Mouse (Mus musculus) forebrain, embryonic 15.5 days (tissue): ENCODE measurements around the gene Cnnm4. TPM values are rescaled to one million over a fixed set of nuclear protein-coding genes. Genes with fewer than 3 reads are reported as not detected.

Experiments used
- ATAC-seq: fragments of 200-750 bp; cut with Nextera tagmentation; replicated peaks from 2 replicates; pipeline ENCODE4 v1.8.0; 2017; ENCODE audit warnings: mild to moderate bottlenecking, moderate TSS enrichment, moderate library complexity
- H3K27ac ChIP-seq: fragments of 300-500 bp; sonication (generic); replicated peaks from 2 replicates; pipeline ENCODE4 v1.5.1; 2015; ENCODE audit warnings: mild to moderate bottlenecking, inconsistent platforms
- H3K27me3 ChIP-seq: fragments of 300-500 bp; sonication (generic); 2 replicates; pipeline ENCODE4 v1.6.1; 2015; ENCODE audit warnings: inconsistent platforms
- H3K36me3 ChIP-seq: fragments of 300-500 bp; sonication (generic); 2 replicates; pipeline ENCODE4 v1.6.1; 2015; ENCODE audit warnings: mild to moderate bottlenecking, inconsistent platforms
- H3K4me1 ChIP-seq: fragments of 300-500 bp; sonication (generic); 2 replicates; pipeline ENCODE4 v1.6.1; 2015; ENCODE audit warnings: inconsistent platforms
- H3K4me2 ChIP-seq: fragments of 300-500 bp; sonication (generic); replicated peaks from 2 replicates; pipeline ENCODE4 v1.6.1; 2015; ENCODE audit warnings: mild to moderate bottlenecking, inconsistent platforms
- H3K4me3 ChIP-seq: fragments of 300-500 bp; sonication (generic); 2 replicates; pipeline ENCODE4 v1.5.1; 2015; ENCODE audit warnings: mild to moderate bottlenecking, inconsistent platforms
- H3K9ac ChIP-seq: fragments of 300-500 bp; sonication (generic); replicated peaks from 2 replicates; pipeline ENCODE4 v1.6.1; 2015; ENCODE audit warnings: mild to moderate bottlenecking, inconsistent platforms
- H3K9me3 ChIP-seq: fragments of 300-500 bp; sonication (generic); 2 replicates; pipeline ENCODE4 v1.6.1; 2016; ENCODE audit warnings: inconsistent platforms
- WGBS: fragments of 180-500 bp; shearing (Covaris S2); methylation state at CpG from one replicate; pipeline ENCODE4 v1.1.7; 2015; ENCODE audit warnings: mixed read lengths; 5-methylcytosine and 5-hydroxymethylcytosine counted together
- polyA plus RNA-seq: library from polyadenylated mRNA; unstranded; fragments of >200 nt; fragmentation: Nextera tagmentation; extraction: Ambion mirVana; gene quantifications from 2 replicates; pipeline ENCODE4 v1.2.1, GENCODE M21; 2015

Cnnm4 gene
- 9.8 and 9.9 TPM in 2 replicates for polyA plus RNA-seq

DNA sequence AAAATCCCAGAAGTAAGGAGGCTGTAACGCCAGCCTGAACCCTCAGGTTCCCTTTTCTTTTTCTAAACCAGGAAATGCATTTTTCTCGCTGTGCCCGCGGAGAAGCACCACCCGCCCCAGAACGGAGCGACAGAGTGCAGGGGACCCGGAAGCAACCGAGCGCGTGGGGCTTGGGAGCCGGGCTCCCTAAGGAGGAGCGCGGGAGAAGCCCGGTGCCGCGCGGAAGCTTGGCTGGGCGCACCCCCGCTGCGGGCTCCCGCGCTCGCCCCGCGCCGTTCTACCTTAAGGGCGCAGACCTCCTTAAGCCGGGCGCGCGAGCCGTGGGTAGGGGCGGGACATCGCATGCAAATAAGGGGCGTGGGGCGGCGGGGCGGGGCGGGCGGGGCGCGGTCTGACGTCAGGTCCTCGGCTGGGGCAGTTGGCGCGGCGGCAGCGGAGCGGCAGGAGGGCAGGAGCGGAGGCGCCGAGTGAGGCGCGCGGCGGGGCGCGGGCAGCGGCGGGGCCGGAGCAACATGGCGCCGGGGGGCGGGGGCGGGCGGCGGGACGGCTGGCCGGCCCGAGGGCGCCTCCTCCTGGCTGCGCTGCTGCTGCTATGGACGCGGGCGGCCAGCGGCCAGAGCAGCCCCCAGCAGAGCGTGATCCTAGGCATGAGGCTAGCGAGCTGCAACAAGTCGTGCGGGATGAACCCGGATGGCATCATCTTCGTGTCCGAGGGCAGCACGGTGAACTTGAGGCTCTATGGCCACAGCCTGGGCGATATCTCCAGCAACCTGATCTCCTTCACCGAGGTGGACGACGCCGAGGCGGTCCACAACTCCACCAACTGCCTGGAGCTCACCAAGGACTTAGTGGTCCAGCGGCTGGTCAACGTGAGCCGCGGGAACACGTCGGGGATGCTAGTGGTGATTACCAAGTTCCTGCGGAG, at the start of gene Cnnm4:
Gene Cnnm4 (plus strand): TSS at position 440 of the 925 bp plus-strand sequence.
- Histone ChIP-seq H3K4me2 (peak within 1 kb of the TSS; percentile 58), H3K27me3 (no peaks in the 10 kb centered on the region; the same call in 1 of the 2 replicates), H3K4me1 (peaks cover 55% of the 10 kb centered on the region), H3K4me3 (peak within 1 kb of the TSS; percentile 79), H3K36me3 (no peaks in the 10 kb centered on the region), H3K27ac (peak within 1 kb of the TSS; percentile 58), H3K9me3 (no peaks in the 10 kb centered on the region), H3K9ac (peak within 1 kb of the TSS; percentile 80)
- WGBS, result under 1% methylated on average over 89 of the region's 98 CpGs
- peak; percentile 89 for ATAC-seq

DNA sequence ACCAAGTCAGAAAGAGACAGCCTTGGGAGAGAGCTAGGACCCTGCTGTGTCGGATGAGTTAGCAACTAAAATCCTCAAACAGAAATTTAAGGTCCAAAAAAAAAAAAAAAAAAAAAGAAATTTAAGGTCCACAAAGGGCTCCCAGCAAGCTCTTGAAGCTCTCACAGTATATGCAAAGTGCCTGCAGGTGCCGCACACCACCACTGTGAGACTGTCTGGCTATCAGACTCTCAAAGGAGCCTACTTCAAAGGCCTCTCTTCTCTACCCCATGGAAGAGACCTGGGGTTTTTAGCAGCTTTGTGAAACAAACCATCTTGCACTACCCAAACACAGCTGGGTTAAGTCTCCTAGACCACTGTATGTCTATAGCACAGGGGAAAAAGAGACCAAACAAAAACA, 41.9 kb upstream of the Cnnm4 start:
- Histone ChIP-seq H3K36me3 (peaks cover 82% of the 10 kb centered on the region), H3K4me1 (no peaks in the 10 kb centered on the region), H3K9ac (no peak overlapping the region), H3K27ac (no peak overlapping the region), H3K4me2 (no peak overlapping the region), H3K9me3 (no peaks in the 10 kb centered on the region), H3K27me3 (no peaks in the 10 kb centered on the region), H3K4me3 (no peak overlapping the region)
- 88% methylated on average over 2 of the region's 2 CpGs for WGBS
- ATAC-seq, result no peak

DNA sequence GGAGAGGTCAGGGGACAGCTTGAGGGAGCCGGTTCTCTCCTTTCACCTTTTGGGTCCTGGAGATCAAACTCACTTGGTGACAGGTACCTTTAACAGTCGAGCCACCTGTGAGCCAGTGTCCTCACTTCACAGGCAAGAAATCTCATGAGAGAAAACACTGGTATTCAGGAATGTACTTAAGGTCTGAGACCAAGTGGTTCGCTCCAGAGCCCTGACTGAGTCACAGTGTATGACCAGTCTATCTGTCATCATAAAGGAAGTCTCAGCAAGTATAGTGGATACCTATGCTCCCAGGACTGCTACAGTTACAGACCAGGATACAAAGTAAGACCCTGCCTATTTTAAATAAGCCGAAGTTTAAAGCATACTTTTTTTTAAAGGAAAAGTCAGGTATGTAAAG, 38.4 kb upstream of the Cnnm4 start:
- Histone ChIP-seq H3K4me2 (no peak overlapping the region), H3K36me3 (peaks cover 81% of the 10 kb centered on the region), H3K27ac (no peak overlapping the region), H3K9me3 (no peaks in the 10 kb centered on the region), H3K27me3 (no peaks in the 10 kb centered on the region), H3K4me1 (no peaks in the 10 kb centered on the region), H3K4me3 (no peak overlapping the region), H3K9ac (no peak overlapping the region)
- no peak for ATAC-seq
- WGBS, result 87% methylated on average over 4 of the region's 4 CpGs

DNA sequence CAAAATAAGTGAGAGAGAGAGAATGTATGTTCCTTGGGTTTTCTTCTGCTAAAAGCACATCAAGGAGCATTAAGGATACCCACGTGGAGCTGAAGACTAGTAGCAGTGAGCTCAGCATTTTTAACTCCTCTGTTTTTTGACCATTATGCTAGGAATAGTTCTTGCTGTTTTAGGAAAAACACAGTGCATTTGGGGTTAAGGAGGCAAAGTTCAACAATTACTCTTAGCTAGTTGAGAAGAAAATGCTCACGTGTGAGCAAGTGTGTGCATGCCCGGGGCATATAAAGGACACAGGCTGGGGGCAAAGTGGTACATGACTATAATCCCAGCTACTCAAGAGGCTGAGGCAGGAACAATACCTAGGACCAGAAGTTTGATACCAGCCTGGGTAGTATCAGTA, 37.8 kb upstream of the Cnnm4 start:
- Histone ChIP-seq H3K9me3 (no peaks in the 10 kb centered on the region), H3K36me3 (peaks cover 81% of the 10 kb centered on the region), H3K27ac (no peak overlapping the region), H3K9ac (no peak overlapping the region), H3K4me1 (no peaks in the 10 kb centered on the region), H3K27me3 (no peaks in the 10 kb centered on the region), H3K4me3 (no peak overlapping the region), H3K4me2 (no peak overlapping the region)
- no peak for ATAC-seq
- 93% methylated on average over 3 of the region's 3 CpGs for WGBS

DNA sequence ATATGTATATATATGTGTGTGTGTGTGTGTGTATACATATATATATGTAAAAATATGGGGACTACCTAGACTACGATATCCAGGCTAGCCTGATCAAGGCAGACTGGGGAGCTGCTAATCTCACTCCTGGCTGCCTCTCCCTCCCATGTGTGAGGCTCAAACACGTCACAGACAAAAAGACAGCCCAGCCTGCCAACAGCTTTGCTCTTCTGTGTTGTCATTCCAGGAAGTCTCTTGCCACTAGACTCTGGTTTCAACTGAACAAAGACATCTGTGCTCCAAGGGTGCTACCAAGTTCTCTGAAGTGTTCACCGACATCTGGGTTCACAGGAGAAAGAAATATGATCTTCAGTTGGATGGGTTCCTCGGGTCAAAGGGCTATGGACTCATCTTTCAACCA, 36.3 kb upstream of the Cnnm4 start:
- H3K4me1 ChIP-seq, result no peaks in the 10 kb centered on the region
- H3K36me3 ChIP-seq, result peaks cover 81% of the 10 kb centered on the region
- no peak overlapping the region for H3K9ac ChIP-seq
- no peak overlapping the region for H3K4me3 ChIP-seq
- 79% methylated on average over 4 of the region's 4 CpGs for WGBS
- no peaks in the 10 kb centered on the region for H3K27me3 ChIP-seq
- no peak for ATAC-seq
- no peaks in the 10 kb centered on the region for H3K9me3 ChIP-seq
- H3K27ac ChIP-seq, result no peak overlapping the region
- no peak overlapping the region for H3K4me2 ChIP-seq

DNA sequence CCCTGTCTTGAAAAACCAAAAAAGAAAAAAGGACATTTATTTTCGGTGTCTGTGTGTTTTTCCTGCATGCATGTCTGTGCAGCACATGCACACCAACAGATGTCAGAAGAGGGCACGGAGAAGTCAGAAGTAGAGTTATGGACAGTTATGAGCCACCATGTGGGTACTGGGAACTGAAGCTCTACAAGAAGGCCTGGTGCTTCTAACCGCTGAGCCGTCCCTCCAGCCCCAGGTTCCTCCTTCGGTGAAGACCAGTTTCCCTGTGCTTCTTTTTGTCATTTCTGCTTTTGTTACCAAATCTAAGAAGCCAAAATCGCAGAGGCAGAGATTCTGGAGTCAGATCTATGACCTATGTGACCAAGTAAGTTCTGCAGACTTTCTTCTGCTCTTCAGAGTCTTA, 34.9 kb upstream of the Cnnm4 start:
- Histone ChIP-seq H3K27me3 (no peaks in the 10 kb centered on the region), H3K27ac (no peak overlapping the region), H3K4me1 (no peaks in the 10 kb centered on the region), H3K9me3 (no peaks in the 10 kb centered on the region), H3K4me3 (no peak overlapping the region), H3K36me3 (peaks cover 68% of the 10 kb centered on the region), H3K9ac (no peak overlapping the region), H3K4me2 (no peak overlapping the region)
- 97% methylated on average over 6 of the region's 6 CpGs for WGBS
- ATAC-seq, result no peak

DNA sequence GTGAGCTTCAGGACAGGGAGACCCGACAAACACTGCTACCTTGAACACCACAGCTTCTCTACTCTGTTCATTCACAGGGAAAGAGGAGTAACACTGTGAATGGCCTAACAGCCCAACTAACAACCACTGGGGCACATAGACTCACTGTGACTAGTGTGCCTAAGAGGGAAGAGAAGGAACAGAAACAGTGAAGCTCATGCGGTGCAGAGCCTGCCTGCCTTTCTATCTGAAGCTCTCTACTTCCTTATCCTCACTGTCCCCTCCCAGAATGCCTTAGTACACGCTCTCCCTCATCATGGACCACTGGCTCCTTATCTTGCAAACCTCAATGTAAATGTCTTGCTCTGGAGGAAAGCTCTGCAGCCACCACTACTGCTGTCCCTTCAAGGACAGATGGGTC, 34.2 kb upstream of the Cnnm4 start:
- H3K36me3 ChIP-seq, result peaks cover 63% of the 10 kb centered on the region
- H3K27me3 ChIP-seq, result no peaks in the 10 kb centered on the region
- no peaks in the 10 kb centered on the region for H3K9me3 ChIP-seq
- no peak overlapping the region for H3K4me2 ChIP-seq
- no peak for ATAC-seq
- H3K4me1 ChIP-seq, result no peaks in the 10 kb centered on the region
- no peak overlapping the region for H3K4me3 ChIP-seq
- no peak overlapping the region for H3K9ac ChIP-seq
- no peak overlapping the region for H3K27ac ChIP-seq
- 95% methylated on average over 3 of the region's 3 CpGs for WGBS

DNA sequence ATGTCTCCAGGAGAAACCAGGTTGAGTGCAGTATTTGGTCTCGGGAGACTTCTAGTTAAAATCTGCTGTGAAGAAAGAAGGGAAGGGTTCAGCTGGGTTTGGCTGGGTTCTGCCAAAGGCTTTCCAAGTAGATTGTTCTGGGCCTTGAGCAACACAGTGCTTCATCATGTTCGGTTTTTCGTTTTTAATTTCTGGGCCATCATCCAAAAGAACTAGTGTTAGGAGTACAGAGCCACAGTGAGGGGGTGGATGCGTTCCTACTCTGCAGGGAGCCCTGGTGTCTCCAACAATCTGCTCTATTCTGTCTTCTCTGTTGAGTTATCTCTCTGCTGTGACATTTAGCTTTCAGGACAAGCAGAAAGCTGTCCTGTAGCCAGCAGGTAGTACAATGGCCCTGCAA, 30.3 kb upstream of the Cnnm4 start:
- H3K4me2 ChIP-seq, result no peak overlapping the region
- no peak for ATAC-seq
- no peaks in the 10 kb centered on the region for H3K27me3 ChIP-seq
- H3K36me3 ChIP-seq, result peaks cover 43% of the 10 kb centered on the region
- H3K4me1 ChIP-seq, result peaks cover 12% of the 10 kb centered on the region
- peak overlapping the region; percentile 9; the same call in 1 of the 2 replicates for H3K27ac ChIP-seq
- H3K4me3 ChIP-seq, result no peak overlapping the region
- WGBS, result 70% methylated on average over 4 of the region's 4 CpGs
- no peaks in the 10 kb centered on the region for H3K9me3 ChIP-seq
- no peak overlapping the region for H3K9ac ChIP-seq

DNA sequence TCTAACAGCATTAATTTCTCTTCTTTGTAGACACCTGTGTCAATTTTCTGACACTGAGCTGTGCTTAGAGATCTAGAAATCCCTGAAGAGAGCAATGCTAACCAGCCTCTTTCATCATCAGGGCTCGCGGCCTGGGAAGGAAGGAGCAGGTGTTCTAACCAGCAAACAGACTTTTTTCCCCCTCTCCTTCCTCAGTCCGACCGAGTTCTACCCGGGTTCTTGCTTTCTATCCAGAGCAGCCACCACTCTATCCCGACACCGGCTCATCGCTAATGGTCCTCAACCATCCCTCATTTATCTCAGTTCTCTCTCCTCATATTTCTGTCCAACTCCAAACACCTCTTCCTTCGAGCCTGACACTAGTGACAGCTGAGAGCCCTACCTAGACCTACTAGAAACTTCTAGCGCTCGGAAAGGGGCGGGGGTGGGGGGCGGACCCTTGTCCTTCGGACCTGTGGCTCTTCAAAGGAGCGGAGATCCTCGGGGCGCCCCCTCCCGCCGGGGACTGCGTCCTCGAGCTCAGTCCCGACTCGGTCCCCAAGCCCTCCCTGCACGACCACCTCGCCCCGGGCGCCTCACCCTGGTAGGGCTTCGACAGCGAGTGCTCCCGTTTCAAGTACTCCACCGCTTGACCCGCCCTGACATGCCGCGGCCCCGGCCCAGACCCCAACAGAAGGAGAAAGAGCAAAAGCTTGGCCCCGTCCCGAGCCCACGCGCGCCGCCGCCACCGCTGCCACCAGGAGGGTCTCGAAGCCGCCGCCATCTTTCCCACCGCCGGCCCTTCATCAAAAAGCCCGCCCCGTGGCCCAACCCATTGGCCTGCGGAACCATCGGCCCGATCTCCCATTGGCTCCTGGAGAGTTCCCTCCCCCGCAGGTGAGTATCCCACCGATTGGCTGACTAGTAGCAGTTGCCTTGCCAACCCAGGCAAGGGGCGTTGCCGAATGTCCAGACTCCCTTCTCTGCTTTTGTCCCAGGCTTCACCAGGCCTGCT, 26.7 kb upstream of the Cnnm4 start, which contains the start of gene Lman2l:
Gene Lman2l (minus strand): TSS at position 801 of the 994 bp plus-strand sequence.
- Histone ChIP-seq H3K4me1 (peaks cover 12% of the 10 kb centered on the region), H3K4me3 (peak within 1 kb of the TSS; percentile 71), H3K4me2 (peak within 1 kb of the TSS; percentile 63), H3K27ac (peak within 1 kb of the TSS; percentile 76), H3K27me3 (no peaks in the 10 kb centered on the region), H3K36me3 (peaks cover 7% of the 10 kb centered on the region; the same call in 1 of the 2 replicates), H3K9me3 (no peaks in the 10 kb centered on the region), H3K9ac (peak within 1 kb of the TSS; percentile 65)
- peak; percentile 99 for ATAC-seq
- under 1% methylated on average over 57 of the region's 57 CpGs for WGBS

DNA sequence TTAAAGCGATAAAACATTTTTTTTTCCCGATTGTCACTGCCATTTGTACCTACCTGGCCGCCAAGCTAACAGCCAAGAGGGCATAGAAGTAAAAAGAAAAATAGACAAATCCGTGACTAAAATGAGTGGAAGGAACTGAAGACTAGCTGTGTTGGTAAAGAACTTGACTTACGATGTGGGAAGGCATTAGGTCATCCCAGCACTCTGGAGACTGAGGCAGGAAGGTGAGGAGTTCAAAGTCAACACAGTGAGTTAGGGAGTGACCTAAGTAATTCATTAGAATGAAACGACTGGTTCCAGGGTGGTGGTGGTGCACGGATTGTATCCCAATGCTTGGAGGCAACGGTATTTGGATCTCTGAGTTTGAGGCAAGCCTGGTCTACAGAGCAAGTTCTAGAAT, 25.9 kb upstream of the Cnnm4 start:
- H3K4me3 ChIP-seq, result peak overlapping the region; percentile 71
- WGBS, result 43% methylated on average over 8 of the region's 8 CpGs
- peak; percentile 37 for ATAC-seq

DNA sequence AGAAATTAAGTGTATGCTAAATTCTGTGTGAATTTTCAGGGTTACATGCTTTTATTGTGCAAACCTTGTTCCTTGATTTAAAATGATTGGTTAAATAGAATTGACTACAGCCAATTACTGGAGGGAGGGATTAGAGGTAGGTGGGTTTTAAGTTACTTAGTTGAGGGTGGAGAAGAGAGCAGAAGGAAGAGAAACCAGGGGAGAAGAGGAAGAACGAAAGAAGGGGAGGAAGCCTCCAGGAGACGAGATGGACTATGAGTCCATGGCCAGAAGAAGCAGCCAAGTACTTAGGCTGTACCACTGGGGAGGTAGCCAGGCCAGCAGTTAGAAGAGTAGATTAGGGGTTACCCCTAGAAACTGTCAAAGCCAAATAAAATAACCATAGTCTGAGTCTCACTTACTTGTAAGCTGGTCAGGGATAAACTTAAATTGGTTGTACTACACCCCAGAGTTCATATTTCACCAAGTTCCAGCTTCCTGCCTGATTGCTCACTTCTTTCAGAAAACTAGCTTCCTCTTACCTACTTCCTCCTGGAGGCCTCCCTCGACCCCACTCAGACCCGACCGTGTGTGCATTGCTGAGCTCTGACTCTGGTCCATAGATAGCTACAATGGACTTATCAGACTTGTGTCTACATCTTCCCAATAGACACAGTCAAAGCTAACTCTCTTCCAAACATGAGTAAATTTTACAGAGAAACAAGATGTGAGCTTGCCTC, 25.2 kb upstream of the Cnnm4 start:
- no peak overlapping the region for H3K27ac ChIP-seq
- no peak for ATAC-seq
- peaks cover 12% of the 10 kb centered on the region for H3K4me1 ChIP-seq
- H3K4me2 ChIP-seq, result no peak overlapping the region
- 93% methylated on average over 5 of the region's 5 CpGs for WGBS
- H3K9me3 ChIP-seq, result no peaks in the 10 kb centered on the region
- 0 out of 2 replicates have a peak, but pooled peaks cover 3% of the 10 kb centered on the region for H3K36me3 ChIP-seq
- no peaks in the 10 kb centered on the region for H3K27me3 ChIP-seq
- no peak overlapping the region for H3K9ac ChIP-seq
- H3K4me3 ChIP-seq, result no peak overlapping the region

More for the DNA sequence above, 25.9 kb upstream of the Cnnm4 start:
- H3K4me1 ChIP-seq, result peaks cover 12% of the 10 kb centered on the region
- 0 out of 2 replicates have a peak, but pooled peaks cover 3% of the 10 kb centered on the region for H3K36me3 ChIP-seq
- no peak overlapping the region; the same call in 1 of the 2 replicates for H3K9ac ChIP-seq
- no peaks in the 10 kb centered on the region for H3K27me3 ChIP-seq
- peak overlapping the region; percentile 67 for H3K27ac ChIP-seq
- H3K4me2 ChIP-seq, result peak overlapping the region; percentile 63
- no peaks in the 10 kb centered on the region for H3K9me3 ChIP-seq
